Mouse (Mus musculus) testis, adult 2 months (tissue): ENCODE data around the gene Cpxcr1.

Experiments used
- CTCF ChIP-seq: fragments of 200-500 bp; IDR thresholded peaks from 2 replicates; pipeline ENCODE4 v1.5.1; 2012; ENCODE audit warnings: low read depth, mild to moderate bottlenecking, inconsistent platforms, low read length, moderate library complexity; ENCODE audit not compliant: control insufficient read depth, insufficient read depth, insufficient replicate concordance
- POLR2A ChIP-seq: fragments of 200-500 bp; IDR thresholded peaks from 2 replicates; pipeline ENCODE4 v1.6.1; 2012; ENCODE audit warnings: low read depth, mild to moderate bottlenecking, inconsistent platforms, low read length, moderate library complexity; ENCODE audit not compliant: control insufficient read depth

DNA sequence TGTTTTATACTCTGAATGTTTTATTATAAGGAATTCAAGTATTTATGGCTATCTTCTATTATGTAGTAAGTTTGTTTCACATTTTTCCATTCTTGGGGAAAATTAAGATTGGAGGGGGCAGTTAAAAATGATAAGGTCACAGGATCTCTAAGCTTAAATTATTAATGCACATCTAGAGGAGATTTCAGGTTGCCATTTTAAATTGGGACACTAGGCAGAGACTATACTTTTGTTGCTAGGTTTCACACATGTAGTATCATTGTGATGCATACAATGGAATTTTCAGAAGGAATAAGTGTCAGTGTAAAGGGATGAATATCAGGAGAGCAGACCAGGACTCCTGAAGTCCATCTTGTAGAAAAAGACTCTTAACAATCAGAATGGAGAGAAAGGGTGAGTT is at the start of gene Cpxcr1:
- no peak for TF ChIP-seq POLR2A
- no peak for TF ChIP-seq CTCF
